Mouse (Mus musculus): ENCODE data around the gene Frmd4a.

DNA sequence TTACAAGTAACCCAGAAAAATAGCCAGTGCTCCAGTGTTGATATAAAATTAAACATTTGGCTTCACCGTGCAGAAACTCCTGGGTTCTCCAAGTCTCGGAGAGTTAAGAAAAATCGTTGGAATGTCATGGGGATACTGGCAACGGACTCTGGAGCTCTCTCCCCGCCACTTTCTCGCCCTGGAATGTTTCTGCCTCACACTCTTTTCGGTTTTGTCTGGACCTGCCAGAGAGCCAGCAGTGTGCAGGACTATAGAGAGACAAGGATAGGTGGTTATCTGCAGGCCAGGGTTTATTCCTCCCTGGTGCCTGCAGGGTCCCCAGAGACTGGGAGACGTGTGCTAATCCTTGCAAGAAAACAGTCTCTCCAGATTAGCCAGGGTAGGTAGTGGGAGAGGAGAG, 314.9 kb downstream of the Frmd4a start:
- TF ChIP-seq CTCF (IDR thresholded peaks at IDR 0.05; ENCODE audit: low read depth) (no peak), EP300 (IDR thresholded peaks at IDR 0.05; ENCODE audit: low read depth) (no peak)

All from heart, postnatal 0 days (tissue).